Mouse (Mus musculus) gastrocnemius, postnatal 25 days (tissue): ENCODE data around the gene Cachd1. TPM values are rescaled to one million over a fixed set of nuclear protein-coding genes. Genes with fewer than 3 reads are reported as not detected.
A peak's percentile ranks its signal among the peaks of the same experiment; 100 is the strongest.

Source experiments
- DNase-seq: peaks from one replicate; pipeline ENCODE4 v3.0.0; 2022
- total RNA-seq, 2 experiments: library from RNA; stranded (reverse); gene quantifications; 1 replicate in 1 of 2; 2 replicates in 1 of 2; pipeline ENCODE4 v1.2.3; 2021

Gene Cachd1
- total RNA-seq, 2 experiments from 2014 or later, result 2.9 to 4.2 TPM

DNA sequence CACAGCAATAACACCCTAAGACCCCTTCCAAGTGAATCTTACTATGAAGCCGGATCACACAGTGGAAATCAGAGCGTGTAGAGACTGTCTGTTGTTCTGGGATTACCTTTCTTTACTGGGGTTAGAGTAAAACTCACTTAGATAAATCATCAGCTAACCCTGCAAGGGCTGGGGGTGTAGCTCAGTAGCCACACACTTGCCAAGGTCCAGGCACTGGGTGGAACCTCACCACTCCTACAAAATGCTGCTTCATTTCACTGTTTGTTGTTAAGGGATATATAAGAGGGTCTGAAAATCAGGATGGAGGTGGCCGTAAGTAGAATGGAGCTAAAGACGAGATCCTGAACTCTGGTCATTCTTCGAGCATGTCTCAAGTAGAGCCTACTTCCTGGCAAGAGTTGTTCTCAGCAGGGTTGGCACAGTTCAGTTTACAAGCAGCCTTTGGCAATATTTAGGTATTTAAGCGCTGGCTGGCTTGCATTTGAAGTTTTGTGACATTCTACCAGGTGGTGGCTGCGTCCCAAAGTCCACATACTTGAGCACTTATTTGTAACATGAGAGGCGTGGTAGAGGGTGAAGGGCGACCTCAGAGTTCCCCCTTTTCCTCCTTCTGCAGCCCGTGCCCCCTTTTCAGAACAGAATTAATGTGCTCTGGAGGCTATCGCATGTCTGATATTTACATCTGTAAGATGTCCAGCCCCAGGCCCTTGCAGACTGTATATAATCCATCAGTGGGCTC lies 146.5 kb downstream of the Cachd1 start:
- no peak for DNase-seq

- DNase-seq, result no peak
Measured at GRCm38 (mm10) chr4:100923598-100923997, 147.1 kb downstream of the Cachd1 start.

GRCm38 (mm10) chr4:100924276-100924675 lies 147.8 kb downstream of the Cachd1 start:
- DNase-seq, result no peak

DNA sequence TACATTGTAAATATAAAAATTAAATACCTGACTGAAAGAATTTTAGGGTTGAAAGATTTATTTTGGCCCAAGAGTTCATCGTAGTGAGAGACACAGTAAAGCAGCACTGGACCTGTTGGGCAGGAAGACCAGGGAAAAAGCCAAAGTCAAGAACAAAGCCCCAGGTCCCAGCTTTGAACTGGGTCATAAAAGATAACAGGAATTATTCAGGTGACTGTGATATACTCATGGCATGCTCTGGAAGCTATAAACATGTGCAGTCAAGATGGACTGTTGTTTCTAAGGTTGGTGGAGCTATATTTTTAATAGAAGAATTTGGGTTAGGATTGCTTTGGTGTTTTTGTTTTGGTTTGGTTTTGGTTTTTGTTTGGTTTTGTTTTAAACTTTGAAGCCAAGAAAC lies 148.7 kb downstream of the Cachd1 start:
- no peak for DNase-seq

DNA sequence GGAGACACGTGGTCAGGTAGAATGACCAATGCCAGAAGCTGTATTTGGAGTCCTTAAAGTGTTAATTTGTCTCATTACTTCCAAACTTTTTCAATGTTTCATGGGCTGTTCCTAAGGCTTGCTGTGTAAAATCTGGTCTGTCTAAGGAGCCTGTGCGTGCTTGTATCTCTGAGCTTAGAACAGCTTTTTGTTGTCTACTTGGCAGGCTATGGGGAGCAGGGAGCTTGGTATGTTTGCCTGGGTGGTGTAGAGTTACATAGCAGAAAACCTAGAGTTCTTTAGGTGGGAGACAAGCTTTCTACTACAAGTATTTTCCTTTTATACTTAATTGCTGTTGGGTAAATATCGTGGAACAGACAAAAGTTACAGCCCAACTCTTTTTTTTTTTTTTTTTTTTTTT lies 150.1 kb downstream of the Cachd1 start:
- DNase-seq, result no peak

GRCm38 (mm10) chr4:100927059-100927458 lies 150.6 kb downstream of the Cachd1 start:
- DNase-seq, result no peak

DNA sequence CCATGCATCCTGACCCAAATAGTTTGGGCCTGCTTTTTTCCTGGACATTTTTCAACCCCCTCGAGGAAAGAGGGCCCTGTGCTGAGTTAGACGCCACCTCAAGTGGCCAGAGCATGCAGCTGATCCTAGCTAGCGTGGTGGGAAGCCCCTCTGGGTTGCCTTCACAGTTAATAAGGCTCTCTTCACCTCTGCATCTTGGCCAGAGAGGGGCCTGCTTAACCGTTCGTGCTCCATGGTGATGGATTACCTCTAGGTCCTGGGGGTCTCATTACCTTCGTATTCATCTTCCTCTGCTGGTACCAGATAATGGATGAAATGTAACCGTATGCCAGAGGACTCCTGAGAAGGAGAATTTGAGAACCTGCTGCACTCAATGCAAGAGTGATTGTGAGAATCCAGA lies 167.2 kb downstream of the Cachd1 start:
- no peak for DNase-seq

DNA sequence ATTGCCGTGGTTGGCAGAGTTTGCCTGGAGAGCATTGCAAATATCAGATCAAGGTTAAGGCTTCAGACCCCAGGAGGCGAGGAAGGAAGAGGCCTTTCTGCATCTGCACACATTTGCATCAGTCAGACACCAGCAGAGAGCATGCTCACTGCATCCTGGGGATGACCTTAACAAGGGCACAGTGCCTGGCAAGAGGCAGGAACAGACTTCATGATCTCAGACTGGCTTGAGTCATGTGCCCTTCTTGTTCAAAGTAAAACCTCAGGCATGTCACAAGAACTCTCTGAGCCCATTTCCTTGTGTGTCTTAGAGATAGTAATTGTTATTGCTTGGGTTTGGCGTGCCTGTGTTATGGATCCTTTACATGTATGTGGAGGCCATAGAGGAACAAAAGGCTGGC lies 167.8 kb downstream of the Cachd1 start:
- DNase-seq, result no peak

- DNase-seq, result no peak
Measured at GRCm38 (mm10) chr4:100945171-100945899, 168.9 kb downstream of the Cachd1 start.

- no peak for DNase-seq
Measured at GRCm38 (mm10) chr4:100948494-100949425, 172.3 kb downstream of the Cachd1 start.

- no peak for DNase-seq
Measured at GRCm38 (mm10) chr4:100950316-100950715, 173.8 kb downstream of the Cachd1 start.

GRCm38 (mm10) chr4:100951876-100952275 lies 175.4 kb downstream of the Cachd1 start:
- no peak for DNase-seq

DNA sequence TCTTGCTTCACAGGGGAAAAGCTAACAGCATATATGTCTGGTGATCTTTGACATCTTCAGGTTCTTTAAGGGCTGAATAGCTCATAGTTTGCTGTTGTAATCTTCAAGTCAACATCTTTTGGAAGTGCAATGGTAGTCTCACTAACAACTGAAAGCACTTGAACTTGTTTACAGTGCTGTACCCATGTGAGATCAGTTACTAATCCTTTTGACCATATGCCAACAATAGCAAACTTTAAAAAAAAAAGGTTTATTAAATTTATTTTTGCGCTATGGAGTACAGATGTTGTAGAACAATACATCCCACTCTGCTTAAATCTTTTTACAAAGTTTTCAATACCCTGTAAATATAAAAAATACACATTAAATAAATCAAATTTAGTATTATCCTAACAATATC lies 186.9 kb downstream of the Cachd1 start:
- no peak for DNase-seq

DNA sequence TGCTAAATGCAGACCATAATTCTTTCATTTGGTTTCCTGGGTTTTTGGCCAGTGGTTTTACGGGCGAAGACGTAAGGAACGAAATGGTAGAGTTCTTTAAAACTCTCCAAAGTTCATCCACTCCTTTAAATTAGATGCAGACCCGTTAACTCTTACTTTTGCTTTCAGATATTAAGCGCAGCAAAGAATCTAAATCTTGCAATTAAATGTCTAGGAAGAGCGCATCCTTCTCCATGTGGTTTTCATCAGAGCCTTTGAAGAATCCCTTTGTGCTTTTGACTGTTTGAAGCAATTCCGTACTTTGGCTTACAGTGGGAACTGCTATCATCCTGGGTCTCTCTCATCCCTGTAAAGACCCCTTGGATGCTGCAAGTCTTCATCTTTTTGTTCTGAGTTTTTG lies 187.3 kb downstream of the Cachd1 start:
- no peak for DNase-seq

GRCm38 (mm10) chr4:100967703-100968392 lies 191.4 kb downstream of the Cachd1 start:
- DNase-seq, result peak; percentile 25

DNA sequence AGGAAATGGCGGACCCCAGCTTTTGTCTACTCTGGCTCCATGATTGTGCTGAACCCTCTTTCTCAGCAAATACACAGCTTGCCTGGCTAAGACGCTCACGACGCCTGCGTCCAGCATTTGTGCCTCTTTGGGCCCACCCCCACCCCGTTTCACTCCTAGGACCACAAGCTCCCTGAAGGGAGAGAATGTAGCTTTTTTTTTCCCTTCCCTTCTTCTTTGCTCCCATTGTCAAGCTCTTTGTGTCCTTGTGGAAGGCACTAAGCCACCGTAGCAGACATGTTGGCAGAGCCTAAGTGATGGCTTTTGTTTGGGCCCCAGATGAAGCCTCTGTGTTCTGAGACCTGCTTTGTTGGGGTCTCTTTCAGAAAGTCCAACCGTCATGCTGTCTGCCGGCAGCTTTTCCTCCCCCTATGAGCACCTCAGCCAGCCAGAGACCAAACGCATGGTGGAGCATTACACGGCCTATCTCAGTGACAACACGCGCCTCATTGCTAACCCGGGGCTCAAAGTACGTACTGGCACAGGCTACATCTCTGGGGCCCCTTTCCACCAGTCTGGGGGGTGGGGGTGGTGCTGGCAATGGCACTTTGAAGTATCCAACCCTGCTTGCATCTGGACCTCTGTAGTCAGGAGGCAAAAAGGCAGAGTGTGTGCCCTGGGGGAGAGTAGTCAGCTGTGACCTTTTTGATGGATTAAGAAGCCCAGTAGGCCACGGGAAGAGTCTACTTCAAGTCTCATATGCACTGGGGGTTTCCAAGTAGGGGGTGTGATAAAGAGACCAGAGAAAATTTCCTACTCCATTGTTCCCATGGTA lies 197.4 kb downstream of the Cachd1 start:
- DNase-seq, result no peak

DNA sequence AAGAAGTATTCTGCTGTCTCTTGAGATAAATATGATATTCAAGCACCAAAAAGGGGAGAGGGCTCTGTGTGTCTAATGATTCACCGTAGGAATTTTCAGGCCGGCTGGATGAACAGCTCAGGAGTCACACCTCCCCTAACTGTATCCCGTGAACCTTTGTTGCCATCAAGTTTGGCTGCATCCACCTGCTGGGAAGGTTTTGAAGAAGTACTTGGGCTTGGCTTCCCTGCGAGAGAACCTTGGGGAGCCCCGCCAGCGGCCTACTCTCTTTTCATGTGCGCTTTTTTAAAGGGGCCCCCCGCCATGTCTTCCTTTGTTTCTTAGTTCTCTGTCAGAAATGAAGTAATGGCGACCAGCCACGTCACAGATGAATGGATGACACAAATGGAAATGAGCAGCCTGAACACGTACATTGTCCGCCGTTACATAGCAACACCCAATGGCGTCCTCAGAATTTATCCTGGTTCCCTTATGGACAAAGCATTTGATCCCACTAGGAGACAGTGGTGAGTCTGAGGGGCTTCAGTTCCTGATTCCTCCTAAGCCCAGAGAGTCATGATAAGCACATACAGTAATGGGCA lies 198.1 kb downstream of the Cachd1 start:
- no peak for DNase-seq

- no peak for DNase-seq
Measured at GRCm38 (mm10) chr4:100977522-100977921, 201.0 kb downstream of the Cachd1 start.

DNA sequence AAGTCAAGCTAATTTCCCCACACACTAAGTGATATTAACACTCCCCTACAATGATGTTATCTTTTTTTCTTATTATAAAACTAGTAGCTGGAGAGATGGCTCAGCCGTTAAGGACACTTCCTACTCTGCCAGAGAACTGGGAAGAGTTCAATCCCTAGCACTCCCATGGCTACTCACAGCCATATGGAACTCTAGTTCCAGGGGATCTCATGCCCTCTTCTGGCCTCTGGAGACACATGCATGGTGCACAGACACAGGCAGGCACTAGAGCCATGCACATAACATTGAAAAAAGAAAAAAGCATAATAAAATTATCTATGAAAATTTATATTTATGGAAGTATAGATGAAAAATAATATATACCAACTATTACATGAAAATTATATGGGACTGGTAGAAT lies 210.7 kb downstream of the Cachd1 start:
- no peak for DNase-seq

GRCm38 (mm10) chr4:100988231-100988799 lies 211.8 kb downstream of the Cachd1 start:
- DNase-seq, result no peak
